Mouse (Mus musculus) thymus, postnatal 4 days (tissue): Measurements from ENCODE around the gene Slc6a21.

Experiments used
- DNase-seq: peaks from one replicate; pipeline ENCODE4 v3.0.0; 2021

The Slc6a21 gene

GRCm38 (mm10) chr7:45322245-45322644, 44.9 kb downstream of the Slc6a21 start:
- DNase-seq: no peak

DNA sequence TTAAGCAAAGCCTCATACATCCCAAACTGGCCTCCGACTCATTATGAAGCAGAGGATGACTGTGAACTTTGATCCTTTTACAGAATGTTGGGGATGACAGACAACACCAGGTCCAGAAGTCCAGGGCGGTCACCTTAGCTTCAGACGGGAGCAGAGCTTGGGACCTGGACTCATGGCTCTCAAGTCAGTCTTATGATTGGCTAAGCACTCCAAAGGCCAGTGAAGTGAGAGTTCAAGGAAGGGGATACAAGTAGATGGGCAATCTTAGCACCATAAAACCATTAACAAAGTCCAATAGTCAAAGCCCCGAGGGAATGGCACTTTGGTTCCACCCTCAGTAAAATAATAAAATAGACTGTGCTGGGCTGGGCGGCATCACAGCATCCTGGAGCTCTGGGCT, 45.8 kb downstream of the Slc6a21 start:
- no peak for DNase-seq

DNA sequence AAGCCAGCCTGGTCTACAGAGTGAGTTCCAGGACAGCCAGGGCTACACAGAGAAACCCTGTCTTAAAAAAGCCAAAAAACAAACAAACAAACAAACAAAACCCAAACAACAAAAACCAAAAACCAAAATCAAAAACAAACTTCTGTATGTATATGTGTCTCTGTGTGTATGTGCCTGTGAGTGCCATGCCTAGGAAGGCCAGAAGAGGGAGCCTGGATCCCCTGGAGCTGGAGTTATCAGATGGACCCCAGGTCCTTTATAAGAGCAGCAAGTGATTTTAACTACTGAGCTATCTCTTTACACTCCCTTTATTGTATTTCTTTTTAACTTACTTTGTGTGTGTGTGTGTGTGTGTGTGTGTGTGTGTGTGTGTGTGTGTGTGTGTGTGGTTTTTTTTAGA, 48.5 kb downstream of the Slc6a21 start:
- no peak for DNase-seq

DNA sequence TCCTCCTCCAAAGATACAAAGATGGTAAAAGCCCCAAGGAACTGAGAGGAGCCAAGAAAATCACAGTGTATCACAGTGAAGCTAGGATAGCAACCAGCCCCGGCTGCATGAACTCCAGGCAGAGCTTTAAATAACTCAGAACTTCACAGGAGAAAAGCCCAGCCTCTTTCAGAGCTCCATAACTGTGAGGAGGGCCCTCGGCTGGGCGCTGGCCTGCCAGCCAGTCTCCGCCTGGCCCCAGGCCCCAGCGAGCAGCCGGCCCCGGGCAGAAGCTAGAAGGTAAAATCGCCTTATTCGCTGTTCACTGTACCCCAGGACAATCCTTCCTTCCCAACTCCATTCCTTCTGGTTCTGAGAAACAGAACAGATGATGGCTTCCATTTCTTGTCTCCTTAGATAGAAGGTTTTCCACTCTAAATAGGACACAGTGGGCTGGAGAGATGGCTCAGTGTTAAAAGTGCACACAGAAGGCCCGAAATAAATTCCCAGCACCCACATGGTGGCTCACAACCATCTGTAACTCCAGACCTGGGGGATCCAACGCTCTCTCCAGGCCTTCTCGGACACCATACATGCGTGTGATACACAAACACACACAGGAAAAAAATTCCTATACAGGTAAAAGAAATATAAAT, 51.6 kb downstream of the Slc6a21 start:
- DNase-seq: no peak

GRCm38 (mm10) chr7:45331502-45331901, 54.2 kb downstream of the Slc6a21 start:
- DNase-seq: no peak

DNA sequence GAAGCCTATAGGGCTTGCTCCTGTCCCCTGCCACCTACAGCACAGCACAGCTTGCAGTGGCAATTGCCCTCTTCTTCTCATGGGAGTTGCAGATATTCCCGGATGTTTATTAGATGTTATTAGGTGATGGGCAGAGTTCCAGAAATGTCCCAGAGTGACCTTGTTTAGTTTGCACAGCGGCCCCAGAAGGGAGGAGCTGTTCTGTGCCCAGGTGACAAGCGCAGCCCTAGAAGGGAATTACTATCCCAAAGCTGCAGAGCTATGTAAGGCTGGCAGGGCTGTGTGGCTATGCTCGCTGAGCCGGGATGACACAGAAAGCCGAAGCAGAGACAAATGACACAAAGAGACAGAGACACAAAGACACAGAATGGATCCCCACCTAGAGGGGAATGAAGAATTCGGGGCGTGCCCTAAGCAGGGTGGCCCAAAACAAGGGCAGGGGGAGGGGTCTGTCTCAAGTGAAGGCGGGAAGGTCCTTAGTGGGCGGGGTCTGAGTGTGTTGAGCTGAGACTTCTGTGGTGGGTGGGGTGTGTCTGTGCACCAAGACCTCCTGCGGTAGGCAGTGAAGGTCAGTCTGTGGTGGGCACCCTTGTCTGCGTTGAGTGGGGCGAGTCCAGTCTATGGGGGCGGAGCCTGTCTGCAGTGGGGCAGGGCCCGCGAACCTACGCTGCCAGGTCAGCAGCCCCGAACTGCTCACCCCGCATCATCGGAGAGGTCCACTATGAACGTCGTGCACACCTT, 55.5 kb downstream of the Slc6a21 start:
- peak; percentile 73 for DNase-seq

DNA sequence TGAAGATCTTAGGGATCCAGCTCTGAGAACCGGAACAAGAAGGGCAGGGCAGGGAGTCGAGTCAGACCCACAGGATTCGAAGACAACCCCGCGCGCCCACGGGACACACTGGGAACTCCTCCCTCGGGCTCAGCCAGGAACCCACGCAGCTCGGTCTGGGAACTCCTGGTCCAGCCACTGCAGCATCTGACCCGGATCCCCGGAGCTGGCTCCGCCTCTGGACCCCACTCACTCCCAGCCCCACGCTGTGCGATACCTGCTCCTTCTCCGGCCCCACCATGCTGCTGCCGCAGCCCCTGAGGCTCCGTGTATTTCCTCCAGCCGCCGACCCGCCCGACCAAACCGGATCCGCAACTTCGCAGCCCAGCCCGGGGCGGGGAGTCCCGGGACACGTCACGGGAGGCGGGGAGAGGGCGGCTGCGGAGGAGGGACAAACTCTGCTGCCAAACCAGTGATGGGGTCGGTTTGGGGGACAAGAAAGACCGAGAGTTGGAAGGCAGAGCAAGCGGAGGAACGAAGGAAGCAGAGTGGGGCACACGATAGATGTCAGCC, 56.2 kb downstream of the Slc6a21 start, which contains the start of gene Trpm4:
TSS of gene Trpm4 (minus strand) at position 350 of the 552 bp plus-strand sequence.
- peak; percentile 93 for DNase-seq

DNA sequence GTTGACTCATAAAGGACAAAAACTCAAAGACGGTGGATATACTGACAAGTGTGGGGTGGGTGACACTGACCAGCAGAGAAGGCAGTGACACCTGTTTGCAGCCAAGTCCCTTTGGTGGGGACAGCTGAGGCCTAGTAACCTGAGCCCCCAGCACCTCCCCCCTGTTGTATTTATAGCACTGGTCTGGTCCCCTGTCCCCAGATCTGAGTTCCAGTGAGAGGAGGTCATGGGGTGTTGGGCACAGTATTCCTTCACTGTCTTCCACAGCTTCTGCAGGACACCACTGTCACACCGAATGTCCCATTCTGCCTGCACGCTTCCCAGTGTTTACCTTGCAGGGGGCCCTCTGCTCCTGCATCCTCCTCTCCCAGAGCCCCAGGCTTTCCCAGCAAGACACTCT, 57.3 kb downstream of the Slc6a21 start:
- DNase-seq: no peak

DNA sequence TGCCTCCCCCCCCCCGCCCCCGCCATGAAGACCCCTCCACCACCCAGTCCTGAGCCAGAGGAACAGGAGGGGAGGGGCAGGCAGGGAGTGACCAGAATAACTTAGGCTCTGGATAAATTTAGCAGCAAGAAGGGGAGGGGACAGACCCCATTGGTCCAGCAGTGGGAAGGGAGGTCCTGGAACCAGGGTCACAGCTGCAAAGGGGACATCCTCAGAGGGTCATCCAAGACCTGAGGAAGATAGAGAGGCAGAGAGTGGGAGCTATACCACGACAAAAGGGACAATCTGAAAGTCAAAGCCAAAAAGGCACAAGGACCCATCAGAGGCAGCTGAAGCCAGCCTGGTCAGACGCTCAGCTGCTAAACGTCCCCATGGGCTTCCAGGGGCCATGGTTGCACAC, 57.7 kb downstream of the Slc6a21 start, which contains the start of gene Hrc:
TSS of gene Hrc (plus strand) at position 235 of the 400 bp plus-strand sequence.
- DNase-seq: no peak

- no peak for DNase-seq
Measured at GRCm38 (mm10) chr7:45336319-45336718, 59.0 kb downstream of the Slc6a21 start.

GRCm38 (mm10) chr7:45337469-45337868, 60.2 kb downstream of the Slc6a21 start:
- DNase-seq: no peak

DNA sequence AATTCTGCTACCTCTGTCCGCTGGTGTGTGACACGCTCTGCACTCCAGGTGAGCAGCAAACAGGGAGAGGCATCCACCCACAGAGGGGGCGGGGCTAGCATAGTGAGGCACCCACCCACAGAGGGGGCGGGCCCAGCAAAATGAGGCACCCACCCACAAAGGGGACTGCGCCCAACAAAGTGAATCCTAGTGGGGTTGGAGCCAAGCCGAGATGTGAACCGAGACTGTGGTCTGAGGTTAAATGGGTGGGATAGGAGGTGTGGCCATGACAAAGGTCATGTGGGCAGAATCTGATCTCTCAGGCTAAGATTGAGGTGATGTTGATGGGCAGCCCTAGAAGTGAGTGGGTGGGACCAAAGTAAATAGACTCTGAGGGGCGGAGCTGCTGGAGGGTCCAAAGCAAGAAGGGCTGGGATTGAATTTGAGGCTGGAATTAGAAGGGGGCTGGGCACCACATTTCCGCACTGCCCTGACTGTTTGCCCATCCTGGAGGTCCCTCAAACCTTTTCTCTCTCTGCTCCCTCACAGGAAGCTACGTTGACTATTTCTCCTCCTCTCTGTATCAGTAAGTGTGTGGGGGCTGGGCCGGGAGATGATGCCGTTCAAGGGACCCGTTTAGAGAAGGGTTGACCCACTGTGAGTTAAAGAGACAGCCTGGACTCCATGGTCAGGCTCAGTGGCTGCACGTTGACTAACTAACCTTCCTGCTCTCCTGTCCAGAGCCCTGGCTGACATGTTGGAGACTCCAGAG, 61.0 kb downstream of the Slc6a21 start:
- DNase-seq: peak; percentile 71
